Mouse (Mus musculus) olfactory bulb, adult 2 months (tissue): ENCODE data around the gene Tfap4. TPM values are rescaled to one million over a fixed set of nuclear protein-coding genes. Genes with fewer than 3 reads are reported as not detected.

Experiments used
- H3K27ac ChIP-seq: fragments of 200-500 bp; 2 replicates; pipeline ENCODE4 v1.5.1; 2012; ENCODE audit warnings: low read depth, low read length; ENCODE audit not compliant: insufficient read depth
- H3K4me1 ChIP-seq: fragments of 200-500 bp; 2 replicates; pipeline ENCODE4 v1.6.1; 2012; ENCODE audit warnings: low read length; ENCODE audit not compliant: control insufficient read depth, insufficient read depth
- H3K4me3 ChIP-seq: fragments of 200-500 bp; 2 replicates; pipeline ENCODE4 v1.5.1; 2012; ENCODE audit warnings: mild to moderate bottlenecking, low read depth, low read length, moderate library complexity; ENCODE audit not compliant: insufficient read depth
- CTCF ChIP-seq: fragments of 200-500 bp; IDR thresholded peaks from 2 replicates; pipeline ENCODE4 v1.5.1; 2012; ENCODE audit warnings: low read depth, mild to moderate bottlenecking, low read length, moderate library complexity; ENCODE audit not compliant: insufficient read depth
- POLR2A ChIP-seq: fragments of 200-500 bp; IDR thresholded peaks from 2 replicates; pipeline ENCODE4 v1.6.1; 2012; ENCODE audit warnings: mild to moderate bottlenecking, low read depth, low read length, moderate library complexity; ENCODE audit not compliant: insufficient read depth
- WGBS: fragments of 180-500 bp; shearing (Covaris S2); methylation state at CpG from one replicate; pipeline ENCODE4 v1.1.7; 2018; 5-methylcytosine and 5-hydroxymethylcytosine counted together
- polyA plus RNA-seq: library from polyadenylated mRNA; stranded (reverse); fragments of >200 nt; gene quantifications from 2 replicates; pipeline ENCODE4 v1.2.4, GENCODE M21; 2012; ENCODE audit warnings: low replicate concordance; ENCODE audit not compliant: missing spikeins, insufficient read depth, insufficient read length

Tfap4 gene
- polyA plus RNA-seq, 1 experiment, result not detected

DNA sequence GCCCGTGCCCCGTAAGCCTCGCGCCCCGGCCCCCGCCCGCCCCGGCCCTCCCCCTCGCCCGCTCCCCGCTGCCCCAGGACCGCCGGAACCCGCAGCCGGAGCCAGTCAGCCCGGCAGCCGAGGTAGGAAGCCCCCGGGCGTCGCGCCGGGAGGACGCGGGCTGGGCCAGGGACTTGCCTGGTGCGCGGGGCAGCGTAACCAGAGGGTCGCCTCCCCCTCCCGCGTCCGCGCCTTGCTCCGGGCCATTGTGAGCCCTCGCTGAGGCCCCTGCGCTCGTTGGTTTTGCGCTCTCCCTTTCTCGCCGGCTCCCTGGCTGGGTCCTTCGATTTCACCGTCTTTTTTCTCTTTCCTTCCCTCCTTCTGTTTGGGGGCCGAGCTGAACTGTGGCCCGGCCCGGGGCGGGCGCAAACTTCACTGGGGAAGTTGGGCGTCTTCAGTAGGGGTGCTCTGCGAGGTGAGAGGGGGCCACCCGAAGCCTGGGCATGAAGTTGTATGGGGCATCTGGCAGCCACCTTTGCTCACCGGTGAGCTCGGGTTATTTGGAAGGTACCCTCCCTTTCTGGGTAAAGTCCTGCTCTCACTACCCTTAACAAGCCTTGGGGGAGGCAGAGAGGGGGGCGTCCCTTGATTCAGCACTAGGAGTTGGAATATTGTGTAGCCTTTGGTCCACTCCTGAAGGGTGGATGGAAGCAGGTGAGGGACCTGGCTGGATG, 35.3 kb upstream of the Tfap4 start:
- Histone ChIP-seq H3K4me1 (peaks cover 39% of the 10 kb centered on the region), H3K27ac (no peak overlapping the region), H3K4me3 (peak overlapping the region; percentile 80)
- TF ChIP-seq POLR2A (no peak), CTCF (no peak)
- WGBS, result 2% methylated on average over 50 of the region's 52 CpGs

DNA sequence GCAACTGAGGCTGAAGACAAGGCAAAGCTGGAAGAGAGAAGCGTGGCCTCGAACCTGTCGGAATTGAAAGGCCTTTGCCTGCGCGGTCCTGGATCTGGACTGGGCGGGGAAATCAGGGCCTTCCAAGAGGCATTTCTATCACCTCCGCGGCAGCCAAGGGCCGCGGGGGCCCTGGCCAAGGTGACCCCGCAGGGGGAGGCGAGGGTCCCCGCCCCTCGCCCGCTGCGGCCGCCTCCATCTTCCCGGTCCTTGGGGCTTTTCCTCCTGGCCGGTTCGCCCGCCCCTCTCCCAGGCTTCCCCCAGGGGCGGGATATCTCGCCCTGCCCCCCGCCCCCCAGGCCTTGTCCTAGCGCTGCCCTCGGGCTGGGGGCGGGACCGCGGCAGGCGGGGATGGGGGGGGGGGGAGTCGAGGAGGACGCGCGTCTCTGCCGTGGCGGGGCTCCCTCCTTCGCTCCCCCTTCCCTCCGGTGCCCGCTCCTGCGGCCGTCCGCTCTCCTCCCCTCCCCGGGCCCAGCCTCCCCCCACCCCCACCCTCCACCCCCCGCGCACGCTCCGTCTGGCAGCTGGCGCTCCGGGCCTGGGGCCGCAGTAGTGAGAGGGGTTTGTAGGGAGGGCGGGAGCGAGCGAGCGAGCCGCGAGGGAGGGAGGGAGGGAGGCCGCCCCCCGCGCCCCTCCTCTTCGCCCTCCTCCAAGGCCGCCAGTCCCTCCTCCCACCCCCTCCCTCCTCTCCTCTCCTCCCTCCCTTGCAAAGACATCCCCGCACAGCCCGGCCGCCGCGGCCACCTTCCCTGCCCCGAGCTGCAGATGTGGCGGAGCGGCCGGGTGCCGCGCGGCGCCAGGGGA, 34.5 kb upstream of the Tfap4 start, which contains the start of gene Glis2:
Glis2 (plus strand) TSS at position 743 of the 843 bp plus-strand sequence.
- Histone ChIP-seq H3K4me1 (peaks cover 37% of the 10 kb centered on the region), H3K27ac (peak within 1 kb of the TSS; percentile 17; the same call in 1 of the 2 replicates), H3K4me3 (peak within 1 kb of the TSS; percentile 80)
- under 1% methylated on average over 47 of the region's 74 CpGs for WGBS
- no peak for TF ChIP-seq POLR2A
- TF ChIP-seq CTCF, result no peak

DNA sequence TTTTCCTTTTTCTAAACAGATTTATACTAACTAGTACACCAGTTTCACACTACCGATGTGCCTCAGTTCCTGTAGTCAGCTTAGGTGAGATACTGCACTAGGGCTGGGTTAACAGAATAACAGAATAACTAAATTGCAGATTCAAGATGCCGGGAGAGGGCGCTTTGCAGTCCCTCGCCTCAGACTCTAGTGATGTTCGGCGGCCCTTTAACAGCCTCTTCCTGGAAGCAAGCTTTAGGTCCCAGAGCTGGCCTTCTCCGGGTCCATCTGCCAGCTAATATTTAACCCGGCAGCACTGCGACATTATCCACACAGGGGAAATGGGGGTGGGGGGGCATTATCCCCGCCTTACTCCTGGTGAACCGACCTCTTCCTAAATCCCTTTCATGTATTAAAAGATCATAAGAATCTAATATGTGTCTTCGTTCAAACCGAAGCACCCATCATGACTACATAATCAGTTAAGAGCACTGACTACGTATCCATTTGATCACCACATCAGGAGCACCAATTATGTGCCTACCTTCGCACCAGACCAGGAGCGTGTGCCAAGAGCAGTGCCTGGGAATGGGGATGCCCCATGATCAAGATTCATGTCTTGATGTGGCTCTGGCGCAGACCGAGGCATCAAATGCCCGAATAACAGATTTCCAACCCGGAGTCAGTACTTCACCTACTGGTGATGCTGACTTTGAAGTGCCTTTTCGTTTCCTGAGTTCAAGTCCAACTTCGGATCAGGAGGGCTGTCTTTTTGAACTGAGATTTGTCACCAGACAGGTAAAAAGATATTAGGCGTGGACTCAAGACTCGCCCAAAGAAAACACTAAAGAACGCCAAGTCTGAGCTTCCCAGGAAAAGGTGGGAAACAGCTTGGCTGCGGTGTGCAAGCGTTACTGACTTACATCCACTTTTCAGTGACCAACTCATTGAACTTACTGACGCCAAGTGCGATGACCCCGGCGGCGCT, 33.5 kb upstream of the Tfap4 start:
- 19% methylated on average over 32 of the region's 32 CpGs for WGBS
- peak overlapping the region; percentile 17; the same call in 1 of the 2 replicates for H3K27ac ChIP-seq

DNA sequence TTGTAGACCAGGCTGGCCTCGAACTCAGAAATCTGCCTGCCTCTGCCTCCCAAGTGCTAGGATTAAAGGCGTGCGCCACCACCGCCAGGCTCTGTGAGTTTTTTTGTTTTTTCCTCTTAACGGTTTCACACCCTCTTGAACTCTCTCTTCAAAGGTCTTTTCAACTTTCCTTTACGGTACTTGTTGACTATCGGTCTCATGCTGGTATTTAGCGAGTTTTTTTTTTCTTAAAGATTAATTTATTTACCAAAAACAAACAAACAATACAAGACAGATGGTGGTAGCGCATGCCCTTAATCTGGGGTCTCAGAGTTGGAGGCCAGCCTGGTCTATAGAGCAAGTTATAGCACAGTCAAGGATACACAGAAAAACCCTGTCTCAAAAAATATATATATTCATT, 30.6 kb upstream of the Tfap4 start:
- TF ChIP-seq CTCF, result no peak
- TF ChIP-seq POLR2A, result no peak
- H3K27ac ChIP-seq, result no peak overlapping the region
- 95% methylated on average over 9 of the region's 9 CpGs for WGBS
- peaks cover 10% of the 10 kb centered on the region for H3K4me1 ChIP-seq
- H3K4me3 ChIP-seq, result no peak overlapping the region

More for the DNA sequence above, 33.5 kb upstream of the Tfap4 start:
- Histone ChIP-seq H3K4me1 (peaks cover 29% of the 10 kb centered on the region), H3K4me3 (peak overlapping the region; percentile 80)
- TF ChIP-seq POLR2A (no peak), CTCF (no peak)

DNA sequence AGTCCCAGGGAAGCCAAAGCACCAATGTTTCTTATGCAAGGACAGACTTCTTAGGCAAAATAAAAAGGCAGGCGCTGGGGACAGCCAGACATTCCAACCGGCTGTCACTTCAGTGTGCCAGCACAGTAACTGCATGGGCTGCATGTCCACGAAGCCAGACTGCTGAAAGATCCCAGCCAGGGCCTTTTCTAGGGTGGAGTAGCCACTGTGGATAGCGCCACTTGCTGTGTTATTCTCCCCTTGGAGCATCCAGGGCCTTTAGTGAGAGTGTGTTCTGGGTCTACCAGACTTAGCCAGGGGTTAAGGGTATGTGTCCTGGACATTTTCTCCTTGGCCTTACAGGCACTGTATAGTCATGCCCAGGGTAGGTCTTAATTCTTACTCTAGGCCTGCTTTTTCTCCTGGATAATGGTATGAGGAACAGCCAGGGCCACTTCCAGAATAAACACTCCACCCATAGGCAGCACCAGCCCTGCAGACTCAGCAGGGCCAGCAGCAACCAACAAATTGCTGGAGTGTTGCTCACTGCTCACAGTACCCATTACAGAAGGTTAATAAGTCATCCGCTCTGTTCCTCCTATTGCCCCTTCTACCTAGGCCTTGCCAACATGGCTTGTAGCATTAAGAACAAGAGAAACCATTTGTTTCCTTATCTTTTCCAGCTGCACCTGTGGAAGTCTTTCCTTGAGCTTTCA, 28.0 kb upstream of the Tfap4 start:
- Histone ChIP-seq H3K4me3 (no peak overlapping the region), H3K4me1 (peaks cover 6% of the 10 kb centered on the region; the same call in 1 of the 2 replicates), H3K27ac (no peak overlapping the region)
- TF ChIP-seq CTCF (no peak), POLR2A (no peak)
- 65% methylated on average over 5 of the region's 5 CpGs for WGBS

DNA sequence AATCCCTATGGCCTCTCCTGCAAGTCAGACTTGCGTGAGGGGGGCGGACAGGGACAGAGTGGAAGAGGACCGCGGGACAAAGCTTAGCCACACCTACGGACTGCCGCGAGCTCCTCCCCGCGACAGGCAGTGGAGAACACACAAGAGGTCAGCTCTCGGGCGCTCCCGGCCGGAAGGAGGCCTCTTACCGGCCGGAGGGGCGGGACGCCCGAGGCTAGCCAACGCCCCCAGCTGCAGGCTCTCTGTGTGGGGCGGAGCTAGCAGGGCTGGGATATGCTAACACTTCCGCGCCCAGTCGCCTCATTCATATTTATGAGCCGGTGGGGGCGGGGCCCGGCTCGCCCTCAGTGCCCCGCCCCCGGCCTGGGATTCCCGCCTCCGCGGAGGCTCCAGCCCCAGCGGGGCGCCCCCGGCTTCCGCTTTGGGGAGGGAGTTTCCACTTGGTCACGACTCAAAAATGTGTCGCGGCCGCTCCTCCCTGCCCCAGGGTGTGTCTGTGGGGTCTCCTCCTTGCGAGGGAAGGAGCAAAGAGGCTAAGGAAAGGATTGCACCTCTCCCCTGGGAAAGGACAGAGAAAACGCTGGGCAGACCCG, 27.0 kb upstream of the Tfap4 start:
- H3K4me1 ChIP-seq, result peaks cover 6% of the 10 kb centered on the region; the same call in 1 of the 2 replicates
- WGBS, result under 1% methylated on average over 43 of the region's 43 CpGs
- TF ChIP-seq CTCF (no peak), POLR2A (no peak)
- peak overlapping the region; percentile 60 for H3K4me3 ChIP-seq
- no peak overlapping the region for H3K27ac ChIP-seq

DNA sequence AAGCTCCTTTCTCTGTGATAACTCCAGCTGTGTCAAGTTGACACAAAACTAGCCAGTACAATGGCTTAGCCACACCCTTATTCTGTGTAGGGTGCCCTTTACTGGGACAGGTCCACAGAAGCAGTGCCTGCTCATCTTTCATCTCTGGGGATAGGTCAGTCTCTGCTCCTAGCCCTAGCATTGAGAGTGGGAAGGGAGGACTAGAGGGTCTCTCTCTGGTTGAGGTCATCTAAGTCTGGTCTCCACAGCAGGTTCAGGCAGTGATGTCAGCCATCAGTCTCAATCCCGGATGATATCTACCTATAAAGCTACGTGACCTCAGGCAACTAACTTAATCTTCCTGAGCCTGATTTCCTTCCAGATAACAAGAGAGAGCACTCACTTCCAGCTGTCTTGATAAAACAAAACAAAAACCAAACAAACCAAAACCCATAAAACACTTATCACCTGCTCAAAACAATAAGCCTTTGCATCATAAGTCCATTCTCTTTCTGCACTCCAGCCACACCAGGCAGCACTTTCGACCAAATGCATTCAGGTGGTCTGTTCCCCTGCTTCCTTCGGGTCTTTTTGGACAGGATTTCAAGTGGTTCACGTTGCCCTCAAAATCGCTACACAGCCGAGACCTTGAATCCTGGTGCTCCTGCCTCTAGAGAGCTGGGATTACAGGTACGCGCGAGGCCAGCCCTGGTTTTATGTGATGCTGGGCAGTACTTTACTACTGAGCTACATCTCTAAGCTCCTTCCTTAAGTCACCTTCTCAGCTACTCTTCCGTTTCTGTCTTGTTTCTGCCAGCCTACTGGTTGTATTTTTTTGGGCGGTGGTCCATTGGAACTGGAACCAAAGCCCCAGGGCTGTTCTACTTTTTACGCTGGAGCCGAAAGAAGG, 26.2 kb upstream of the Tfap4 start:
- 15% methylated on average over 14 of the region's 14 CpGs for WGBS
- peak overlapping the region; percentile 60 for H3K4me3 ChIP-seq
- TF ChIP-seq CTCF, result no peak
- no peak for TF ChIP-seq POLR2A
- no peak overlapping the region for H3K27ac ChIP-seq
- peaks cover 6% of the 10 kb centered on the region; the same call in 1 of the 2 replicates for H3K4me1 ChIP-seq
